In the genomic region with DNA sequence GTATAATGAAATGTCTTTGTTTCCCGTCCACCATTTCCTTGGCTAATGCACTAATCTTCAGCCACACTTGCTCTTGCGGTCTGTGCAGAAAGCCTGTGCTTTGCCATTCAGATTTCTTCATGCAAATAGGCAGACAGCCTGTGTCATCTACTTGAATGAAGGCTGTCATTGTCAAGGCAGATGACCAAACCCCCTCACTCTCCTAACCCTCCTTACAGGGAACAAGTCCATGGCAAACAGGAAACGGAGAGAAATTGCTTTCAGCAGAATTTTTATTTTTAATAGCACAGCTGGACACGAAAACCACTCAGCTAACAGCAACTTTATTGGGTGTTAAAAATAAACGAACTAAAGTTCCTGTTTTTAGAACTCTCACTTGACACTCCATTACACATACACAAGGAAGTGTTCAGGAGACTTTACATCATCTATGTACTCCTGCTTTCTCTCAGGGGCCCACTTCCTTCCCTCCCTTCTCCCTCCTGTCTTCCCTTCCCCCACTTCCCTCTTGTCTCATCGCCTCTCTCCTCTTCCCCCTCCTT, we compare ENCODE assay signal across 8 mouse cellular contexts. TPM values are rescaled to one million over a fixed set of nuclear protein-coding genes. Genes with fewer than 3 reads are reported as not detected.
A peak's percentile ranks its signal among the peaks of the same experiment; 100 is the strongest.
DNase-seq lines count a peak whose midpoint lies in the region; ATAC-seq and TF ChIP-seq lines count a peak whose summit lies in the region.

No protein-coding gene starts in this region.

- H3K27ac ChIP-seq in forebrain, postnatal 0 days (ENCODE audit: low read depth, low read length), result no peak overlapping the region
- no peak overlapping the region for H3K27ac ChIP-seq in forebrain, embryonic 13.5 days
- peak overlapping the region; percentile 43; the same call in 1 of the 2 replicates for H3K27ac ChIP-seq in limb, embryonic 15.5 days
- H3K27ac ChIP-seq in stomach, embryonic 14.5 days (ENCODE audit: low read length), result peak overlapping the region; percentile 2; the same call in 1 of the 2 replicates

- 28% methylated on average over 6 of the region's 6 CpGs for WGBS in forebrain, postnatal 0 days
- WGBS in forebrain, embryonic 13.5 days, result 33% methylated on average over 6 of the region's 6 CpGs
- WGBS in limb, embryonic 15.5 days, result 26% methylated on average over 6 of the region's 6 CpGs
- 35% methylated on average over 6 of the region's 6 CpGs for WGBS in stomach, embryonic 14.5 days

- no peaks in the 10 kb centered on the region for H3K36me3 ChIP-seq in forebrain, postnatal 0 days (ENCODE audit: insufficient read depth)
- no peaks in the 10 kb centered on the region for H3K36me3 ChIP-seq in forebrain, embryonic 13.5 days (ENCODE audit: poor library complexity, severe bottlenecking)
- H3K36me3 ChIP-seq in limb, embryonic 15.5 days, result no peaks in the 10 kb centered on the region
- H3K36me3 ChIP-seq in stomach, embryonic 14.5 days (ENCODE audit: control insufficient read depth, insufficient read depth, low read length), result no peaks in the 10 kb centered on the region

- TF ChIP-seq CTCF in forebrain, postnatal 0 days (IDR thresholded peaks at IDR 0.05; ENCODE audit: low read depth), result no peak

- H3K27me3 ChIP-seq in forebrain, postnatal 0 days (ENCODE audit: insufficient read depth, low read length), result no peaks in the 10 kb centered on the region
- H3K27me3 ChIP-seq in forebrain, embryonic 13.5 days, result peaks cover 4% of the 10 kb centered on the region; the same call in 1 of the 2 replicates
- H3K27me3 ChIP-seq in limb, embryonic 15.5 days, result no peaks in the 10 kb centered on the region
- H3K27me3 ChIP-seq in stomach, embryonic 14.5 days (ENCODE audit: control insufficient read depth, insufficient read depth, low read length), result no peaks in the 10 kb centered on the region

- no peak overlapping the region for H3K4me2 ChIP-seq in forebrain, postnatal 0 days (ENCODE audit: low read depth)
- no peak overlapping the region for H3K4me2 ChIP-seq in forebrain, embryonic 13.5 days
- H3K4me2 ChIP-seq in limb, embryonic 15.5 days, result no peak overlapping the region
- no peak overlapping the region for H3K4me2 ChIP-seq in stomach, embryonic 14.5 days (replicated peaks; ENCODE audit: low read depth, low read length)

- no peak overlapping the region for H3K4me3 ChIP-seq in forebrain, postnatal 0 days (ENCODE audit: low read depth, low read length)
- H3K4me3 ChIP-seq in forebrain, embryonic 13.5 days, result no peak overlapping the region
- no peak overlapping the region for H3K4me3 ChIP-seq in limb, embryonic 15.5 days
- no peak overlapping the region for H3K4me3 ChIP-seq in stomach, embryonic 14.5 days (ENCODE audit: low read depth, low read length)

- H3K9ac ChIP-seq in forebrain, postnatal 0 days, result no peak overlapping the region
- no peak overlapping the region for H3K9ac ChIP-seq in forebrain, embryonic 13.5 days
- no peak overlapping the region for H3K9ac ChIP-seq in limb, embryonic 15.5 days
- H3K9ac ChIP-seq in stomach, embryonic 14.5 days (replicated peaks; ENCODE audit: low read depth, low read length), result no peak overlapping the region

- ATAC-seq in forebrain, postnatal 0 days, result peak; percentile 14; the same call in 1 of the 2 replicates
- ATAC-seq in forebrain, embryonic 13.5 days, result no peak
- ATAC-seq in limb, embryonic 15.5 days (ENCODE audit: insufficient number of reproducible peaks, low FRiP score, low TSS enrichment, low read depth), result 0 out of 2 replicates have a peak, but pooled peaks have one; percentile 35
- 0 out of 2 replicates have a peak, but pooled peaks have one; percentile 46 for ATAC-seq in stomach, embryonic 14.5 days (ENCODE audit: insufficient number of reproducible peaks, insufficient read depth, low FRiP score, low read depth)
- no peak for ATAC-seq in erythroblast, adult 5-6 weeks (replicated peaks; ENCODE audit: low FRiP score, poor library complexity, severe bottlenecking)

- H3K4me1 ChIP-seq in forebrain, postnatal 0 days (ENCODE audit: insufficient read depth), result no peaks in the 10 kb centered on the region
- peaks cover 11% of the 10 kb centered on the region; the same call in 1 of the 2 replicates for H3K4me1 ChIP-seq in forebrain, embryonic 13.5 days
- peaks cover 11% of the 10 kb centered on the region; the same call in 1 of the 2 replicates for H3K4me1 ChIP-seq in limb, embryonic 15.5 days
- peaks cover 16% of the 10 kb centered on the region for H3K4me1 ChIP-seq in stomach, embryonic 14.5 days (ENCODE audit: control insufficient read depth, insufficient read depth, low read length)

- H3K9me3 ChIP-seq in forebrain, postnatal 0 days (ENCODE audit: low read length), result no peaks in the 10 kb centered on the region
- H3K9me3 ChIP-seq in forebrain, embryonic 13.5 days (replicated peaks), result no peaks in the 10 kb centered on the region
- H3K9me3 ChIP-seq in limb, embryonic 15.5 days, result no peaks in the 10 kb centered on the region
- H3K9me3 ChIP-seq in stomach, embryonic 14.5 days (ENCODE audit: control insufficient read depth, low read depth, low read length), result no peaks in the 10 kb centered on the region

- no peak for DNase-seq in forebrain, postnatal 0 days
- DNase-seq in spleen, adult 18-20 months, result peak; percentile 40 to 43
- DNase-seq in spleen, postnatal 10 days (ENCODE audit: low spot score in 2 of 2), result no peak
- DNase-seq in kidney, adult 11 months, result no peak

RNA-seq across cellular contexts. Expression of a gene that starts 22.2 kb away (rescaled TPM):
- total RNA-seq in forebrain, postnatal 0 days (2014; rRNA removed), result 3.9 and 12.6 TPM in 2 replicates
- polyA plus RNA-seq in forebrain, postnatal 0 days (2015; fragmentation: Nextera tagmentation; extraction: Ambion mirVana), result 12.7 and 14.9 TPM in 2 replicates
- polyA plus RNA-seq in forebrain, embryonic 13.5 days (2015; fragmentation: Nextera tagmentation; extraction: Ambion mirVana), result 5.3 and 5.7 TPM in 2 replicates
- polyA plus RNA-seq in limb, embryonic 15.5 days (2015; fragmentation: Nextera tagmentation; extraction: Ambion mirVana), result 16.0 and 16.9 TPM in 2 replicates
- 9.7 and 11.1 TPM in 2 replicates for polyA plus RNA-seq in stomach, embryonic 14.5 days (2014; fragmentation: Nextera tagmentation; extraction: Ambion mirVana)
- total RNA-seq in erythroblast, adult 5-6 weeks (2015; ENCODE audit: low replicate concordance), result 95.3 and 151 TPM in 2 replicates
- total RNA-seq in erythroblast, adult 5-6 weeks (2017; ENCODE audit: low replicate concordance), result 155 and 194 TPM in 2 replicates

Comparison
In these comparisons a context has a peak if more than half of its experiments do, and no peak if none do; other contexts are left out.
1. ATAC-seq: peak in forebrain, postnatal 0 days (single experiment), limb, embryonic 15.5 days (single experiment) and stomach, embryonic 14.5 days (single experiment); none in forebrain, embryonic 13.5 days (single experiment) and erythroblast, adult 5-6 weeks (single experiment).
2. DNase-seq: peak in spleen, adult 18-20 months (2 of 2); none in forebrain, postnatal 0 days (single experiment), spleen, postnatal 10 days (0 of 2) and kidney, adult 11 months (single experiment).
3. H3K27ac ChIP-seq: peak in limb, embryonic 15.5 days (single experiment) and stomach, embryonic 14.5 days (single experiment); none in forebrain, postnatal 0 days (single experiment) and forebrain, embryonic 13.5 days (single experiment).